Mouse (Mus musculus): Measurements from ENCODE around the gene Smpdl3a.

The Smpdl3a gene

GRCm38 (mm10) chr10:57794018-57794417, at the start of gene Smpdl3a:
Smpdl3a (plus strand) TSS chr10:57794335.
- DNase-seq: peak; percentile 6

GRCm38 (mm10) chr10:57745452-57745851, 48.7 kb upstream of the Smpdl3a start:
- no peak for DNase-seq

GRCm38 (mm10) chr10:57747127-57747526, 47.0 kb upstream of the Smpdl3a start:
- no peak for DNase-seq

- DNase-seq: no peak
Measured at GRCm38 (mm10) chr10:57753343-57753742, 40.8 kb upstream of the Smpdl3a start.

GRCm38 (mm10) chr10:57755201-57755736, 38.9 kb upstream of the Smpdl3a start:
- no peak for DNase-seq

GRCm38 (mm10) chr10:57758999-57759398, 35.1 kb upstream of the Smpdl3a start:
- DNase-seq: no peak

- no peak for DNase-seq
Measured at GRCm38 (mm10) chr10:57760694-57761093, 33.4 kb upstream of the Smpdl3a start.

- DNase-seq: no peak
Measured at GRCm38 (mm10) chr10:57763044-57763443, 31.1 kb upstream of the Smpdl3a start.

GRCm38 (mm10) chr10:57783289-57784130, 10.6 kb upstream of the Smpdl3a start:
- no peak for DNase-seq

- peak; percentile 90 for DNase-seq
Measured at GRCm38 (mm10) chr10:57784131-57784875, 9.8 kb upstream of the Smpdl3a start.

GRCm38 (mm10) chr10:57784876-57785150, 9.3 kb upstream of the Smpdl3a start, which contains the start of gene Fabp7:
Fabp7 (plus strand) TSS chr10:57784881.
- DNase-seq: no peak

- no peak for DNase-seq
Measured at GRCm38 (mm10) chr10:57785552-57785951, 8.6 kb upstream of the Smpdl3a start.

- DNase-seq: no peak
Measured at GRCm38 (mm10) chr10:57792957-57793356, 1.2 kb upstream of the Smpdl3a start.

GRCm38 (mm10) chr10:57794491-57795461, 641 bp downstream of the Smpdl3a start:
- peak; percentile 65 for DNase-seq

- DNase-seq: peak; percentile 7
Measured at GRCm38 (mm10) chr10:57795542-57795941, 1.4 kb downstream of the Smpdl3a start.

- DNase-seq: peak; percentile 21
Measured at GRCm38 (mm10) chr10:57796057-57796456, 1.9 kb downstream of the Smpdl3a start.

GRCm38 (mm10) chr10:57799486-57799885, 5.4 kb downstream of the Smpdl3a start:
- DNase-seq: no peak

- no peak for DNase-seq
Measured at GRCm38 (mm10) chr10:57807754-57808153, 13.6 kb downstream of the Smpdl3a start.

GRCm38 (mm10) chr10:57812161-57812856, 18.2 kb downstream of the Smpdl3a start:
- no peak for DNase-seq

- no peak for DNase-seq
Measured at GRCm38 (mm10) chr10:57814295-57814694, 20.2 kb downstream of the Smpdl3a start.

- no peak for DNase-seq
Measured at GRCm38 (mm10) chr10:57815869-57816268, 21.7 kb downstream of the Smpdl3a start.

GRCm38 (mm10) chr10:57819209-57819608, 25.1 kb downstream of the Smpdl3a start:
- no peak for DNase-seq

Measured in kidney, postnatal 10 days (tissue).